ENCODE assay signal across 24 mouse cellular contexts in the genomic region with DNA sequence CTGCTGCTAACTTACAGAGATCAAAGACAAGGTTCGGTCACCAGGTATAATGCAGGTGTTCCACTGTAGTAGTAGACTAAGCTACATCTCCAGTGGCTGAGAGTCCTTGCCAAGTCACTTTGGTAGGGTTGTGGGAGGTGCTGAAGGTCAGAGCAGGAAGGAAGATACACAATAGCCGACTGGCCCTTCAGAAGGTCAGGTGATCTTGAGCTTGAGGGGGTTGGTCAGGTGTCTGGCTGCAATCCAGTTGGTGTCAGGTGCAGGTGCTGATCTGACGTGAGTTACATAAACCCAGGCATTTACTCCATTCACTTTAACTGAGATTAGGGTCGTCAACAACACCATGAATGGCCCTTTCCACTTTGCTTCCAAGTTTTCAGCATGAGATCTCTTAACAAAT.
DNase-seq lines count a peak whose midpoint lies in the region; ATAC-seq and TF ChIP-seq lines count a peak whose summit lies in the region.
"Had no signal": no experiment of that assay in that cellular context is flagged by ENCODE, and none has a peak within 500 bp of the region (broad histone marks: within the 10 kb centered on the region; RNA-seq: fewer than 3 reads in every experiment).

No protein-coding gene starts in this region.

- H3K9ac ChIP-seq in kidney, embryonic 15.5 days, result no peak overlapping the region
- H3K9ac ChIP-seq in lung, postnatal 0 days (replicated peaks; ENCODE audit: low read depth), result no peak overlapping the region
- H3K9ac ChIP-seq: forebrain, postnatal 0 days; heart, embryonic 13.5 days; hindbrain, embryonic 12.5 days; hindbrain, embryonic 15.5 days had no signal

- no peaks in the 10 kb centered on the region for H3K27me3 ChIP-seq in kidney, adult 2 months (replicated peaks; ENCODE audit: control insufficient read depth, insufficient read depth, low read length)
- H3K27me3 ChIP-seq in kidney, embryonic 15.5 days, result no peaks in the 10 kb centered on the region
- H3K27me3 ChIP-seq in lung, postnatal 0 days (replicated peaks; ENCODE audit: insufficient read depth, low read length), result no peaks in the 10 kb centered on the region
- H3K27me3 ChIP-seq: CH12.LX; heart, embryonic 13.5 days; hindbrain, embryonic 12.5 days; hindbrain, embryonic 15.5 days had no signal

- H3K4me3 ChIP-seq in kidney, adult 2 months (ENCODE audit: insufficient read depth, low read depth, low read length), result no peak overlapping the region
- H3K4me3 ChIP-seq in kidney, embryonic 15.5 days (replicated peaks), result no peak overlapping the region
- H3K4me3 ChIP-seq in lung, postnatal 0 days (ENCODE audit: low read depth, low read length), result no peak overlapping the region
- H3K4me3 ChIP-seq in lung, adult 2 months (replicated peaks; ENCODE audit: extremely low read depth, low read depth, low read length), result no peak overlapping the region
- H3K4me3 ChIP-seq: gastrocnemius, adult 2 months; heart, adult 2 months; heart, embryonic 10.5 days; heart, embryonic 13.5 days; hindbrain, embryonic 12.5 days; hindbrain, embryonic 15.5 days had no signal

- no peak for TF ChIP-seq CTCF in kidney, adult 2 months (conservative IDR thresholded peaks at IDR 0.05; ENCODE audit: insufficient read depth, insufficient read length, low read depth, low read length)
- no peak for TF ChIP-seq CTCF in lung, postnatal 0 days (IDR thresholded peaks at IDR 0.05)
- no peak for TF ChIP-seq CTCF in lung, adult 2 months (IDR thresholded peaks at IDR 0.05; ENCODE audit: insufficient read depth, low read length)

- peak overlapping the region; percentile 82 for H3K27ac ChIP-seq in kidney, adult 2 months (ENCODE audit: insufficient read depth, low read depth, low read length)
- H3K27ac ChIP-seq in kidney, embryonic 15.5 days, result no peak overlapping the region
- no peak overlapping the region for H3K27ac ChIP-seq in lung, postnatal 0 days (ENCODE audit: low read length)
- H3K27ac ChIP-seq: gastrocnemius, adult 2 months; heart, adult 2 months; heart, embryonic 10.5 days; heart, embryonic 13.5 days; hindbrain, embryonic 12.5 days; hindbrain, embryonic 15.5 days had no signal

- ATAC-seq in kidney, embryonic 15.5 days (replicated peaks; ENCODE audit: low FRiP score), result no peak
- peak; percentile 25 for ATAC-seq in lung, postnatal 0 days
- ATAC-seq: activated CD4-positive, CD25-positive, alpha-beta regulatory T cell, adult 4 months; forebrain, embryonic 14.5 days; forebrain, postnatal 0 days had no signal

- H3K4me2 ChIP-seq in kidney, embryonic 15.5 days, result no peak overlapping the region
- no peak overlapping the region for H3K4me2 ChIP-seq in lung, postnatal 0 days (replicated peaks; ENCODE audit: low read depth, low read length)
- H3K4me2 ChIP-seq: heart, embryonic 13.5 days; hindbrain, embryonic 12.5 days; hindbrain, embryonic 15.5 days had no signal

- no peaks in the 10 kb centered on the region for H3K36me3 ChIP-seq in kidney, adult 2 months (ENCODE audit: control insufficient read depth, insufficient read depth, low read length)
- H3K36me3 ChIP-seq in kidney, embryonic 15.5 days, result no peaks in the 10 kb centered on the region
- no peaks in the 10 kb centered on the region for H3K36me3 ChIP-seq in lung, postnatal 0 days (ENCODE audit: insufficient read depth, low read length)
- H3K36me3 ChIP-seq: heart, embryonic 10.5 days; heart, embryonic 13.5 days; hindbrain, embryonic 12.5 days; hindbrain, embryonic 15.5 days had no signal

- no peaks in the 10 kb centered on the region for H3K9me3 ChIP-seq in kidney, embryonic 15.5 days (replicated peaks)
- no peaks in the 10 kb centered on the region for H3K9me3 ChIP-seq in lung, postnatal 0 days (ENCODE audit: low read length)
- H3K9me3 ChIP-seq: heart, embryonic 10.5 days; heart, embryonic 13.5 days; hindbrain, embryonic 12.5 days; hindbrain, embryonic 15.5 days had no signal

- WGBS in kidney, adult 2 months, result 52% methylated on average over 4 of the region's 4 CpGs
- 77% methylated on average over 4 of the region's 4 CpGs for WGBS in kidney, embryonic 15.5 days
- WGBS in lung, postnatal 0 days, result 51% methylated on average over 4 of the region's 4 CpGs
- WGBS in lung, adult 2 months, result 53% methylated on average over 4 of the region's 4 CpGs

- TF ChIP-seq POLR2A in kidney, adult 2 months (IDR thresholded peaks at IDR 0.05; ENCODE audit: low read depth, low read length), result no peak
- no peak for TF ChIP-seq POLR2A in lung, adult 2 months (IDR thresholded peaks at IDR 0.05; ENCODE audit: borderline replicate concordance, extremely low read depth, low read depth, low read length)

- TF ChIP-seq EP300 in lung, postnatal 0 days (IDR thresholded peaks at IDR 0.05), result no peak

- H3K4me1 ChIP-seq in kidney, adult 2 months (ENCODE audit: control insufficient read depth, insufficient read depth, low read length), result no peaks in the 10 kb centered on the region
- H3K4me1 ChIP-seq in kidney, embryonic 15.5 days, result no peaks in the 10 kb centered on the region
- no peaks in the 10 kb centered on the region for H3K4me1 ChIP-seq in lung, postnatal 0 days (ENCODE audit: insufficient read depth, low read depth, low read length)
- H3K4me1 ChIP-seq in lung, adult 2 months (ENCODE audit: control insufficient read depth, insufficient read depth, low read length), result no peaks in the 10 kb centered on the region
- H3K4me1 ChIP-seq: heart, embryonic 10.5 days; heart, embryonic 13.5 days; hindbrain, embryonic 12.5 days; hindbrain, embryonic 15.5 days had no signal

- peak; percentile 72 for DNase-seq in kidney, adult 2 months
- peak; percentile 5 for DNase-seq in lung, postnatal 0 days (ENCODE audit: low spot score)
- no peak for DNase-seq in lung, adult 2 months
- DNase-seq in R1 (ENCODE audit: low read depth, low spot score), result peak; percentile 51
- DNase-seq in cerebellum, postnatal 10 days, result no peak
- DNase-seq: adrenal gland, adult 8-10 months; adrenal gland, postnatal 25 days; B cell, adult 2 months; cerebellum, adult 11-12 months; cerebellum, adult 8-10 months; cerebellum, postnatal 14 days; forebrain, postnatal 0 days; gastrocnemius, adult 2 months; gastrocnemius, postnatal 25 days; heart, adult 2 months; heart, postnatal 14 days had no signal

Comparison
In these comparisons a context has a peak if more than half of its experiments do, and no peak if none do; other contexts are left out.
1. DNase-seq: peak in kidney, adult 2 months (single experiment), lung, postnatal 0 days (single experiment) and R1 (single experiment); none in lung, adult 2 months (single experiment) and cerebellum, postnatal 10 days (0 of 2).